Mouse (Mus musculus) MEL (cell line): ENCODE measurements around the gene Ints6.

Experiments used
- CTCF ChIP-seq, 3 experiments: IDR thresholded peaks in 2 of 3; conservative IDR thresholded peaks in 1 of 3; 2 replicates each; pipeline ENCODE4 v1.5.1; 2011 to 2012; ENCODE audit warnings: low read length in 3 of 3, low read depth in 2 of 3, mild to moderate bottlenecking in 2 of 3, improper control_type of control experiment in 1 of 3, inconsistent platforms in 1 of 3, mixed read lengths in 1 of 3, moderate library complexity in 1 of 3; ENCODE audit not compliant: control insufficient read depth in 1 of 3, insufficient read depth in 1 of 3, poor library complexity in 1 of 3, severe bottlenecking in 1 of 3
- EP300 ChIP-seq, 2 experiments: IDR thresholded peaks; 2 replicates each; pipeline ENCODE4 v1.6.1; 2011; ENCODE audit warnings: improper control_type of control experiment in 2 of 2, low read length in 2 of 2, low read depth in 1 of 2, mild to moderate bottlenecking in 1 of 2
- MEF2A ChIP-seq: IDR thresholded peaks from 2 replicates; pipeline ENCODE4 v1.6.1; 2014; ENCODE audit warnings: low read depth, mild to moderate bottlenecking, inconsistent platforms, low read length, improper control_type of control experiment; ENCODE audit not compliant: poor library complexity, insufficient replicate concordance, severe bottlenecking; ENCODE audit errors: extremely low read depth
- NELFE ChIP-seq: IDR thresholded peaks from 2 replicates; pipeline ENCODE4 v1.6.1; 2011; ENCODE audit warnings: low read depth, low read length, improper control_type of control experiment
- TCF12 ChIP-seq: IDR thresholded peaks from 2 replicates; pipeline ENCODE4 v1.6.1; 2014; ENCODE audit warnings: low read depth, mild to moderate bottlenecking, inconsistent platforms, low read length, improper control_type of control experiment, moderate library complexity
- USF1 ChIP-seq: IDR thresholded peaks from 2 replicates; pipeline ENCODE4 v1.6.1; 2014; ENCODE audit warnings: low read depth, mild to moderate bottlenecking, inconsistent platforms, low read length, improper control_type of control experiment, moderate library complexity

- TF ChIP-seq TCF12 (no peak), CTCF (IDR thresholded peaks at IDR 0.05 in 2 of 3, conservative IDR thresholded peaks at IDR 0.05 in 1 of 3; ENCODE audit: control insufficient read depth in 1 of 3, insufficient read depth in 1 of 3, low read depth in 2 of 3, low read length in 3 of 3, poor library complexity in 1 of 3, severe bottlenecking in 1 of 3) (no peak), MEF2A (no peak), NELFE (no peak), EP300 (IDR thresholded peaks at IDR 0.05; ENCODE audit: low read depth in 1 of 2, low read length in 2 of 2) (no peak), USF1 (no peak)
Measured at GRCm38 (mm10) chr14:62655996-62656395, 105.0 kb downstream of the Ints6 start.
